Mouse (Mus musculus) G1E (cell line): ENCODE measurements around the gene Maats1.

Experiments used
- CTCF ChIP-seq: IDR thresholded peaks from 2 replicates; pipeline ENCODE4 v1.5.1; 2012; ENCODE audit warnings: low read depth, low read length, inconsistent platforms, mixed read lengths
- GATA1 ChIP-seq: IDR thresholded peaks from 2 replicates; pipeline ENCODE4 v1.6.1; 2012; ENCODE audit warnings: borderline replicate concordance, low read length, inconsistent platforms, mixed read lengths
- GATA2 ChIP-seq: IDR thresholded peaks from 2 replicates; pipeline ENCODE4 v1.6.1; 2012; ENCODE audit warnings: low read depth, low read length, inconsistent platforms, borderline replicate concordance
- TAL1 ChIP-seq: conservative IDR thresholded peaks from 2 replicates; pipeline ENCODE4 v1.6.1; 2012; ENCODE audit warnings: low read depth, low read length, inconsistent platforms, mixed read lengths

DNA sequence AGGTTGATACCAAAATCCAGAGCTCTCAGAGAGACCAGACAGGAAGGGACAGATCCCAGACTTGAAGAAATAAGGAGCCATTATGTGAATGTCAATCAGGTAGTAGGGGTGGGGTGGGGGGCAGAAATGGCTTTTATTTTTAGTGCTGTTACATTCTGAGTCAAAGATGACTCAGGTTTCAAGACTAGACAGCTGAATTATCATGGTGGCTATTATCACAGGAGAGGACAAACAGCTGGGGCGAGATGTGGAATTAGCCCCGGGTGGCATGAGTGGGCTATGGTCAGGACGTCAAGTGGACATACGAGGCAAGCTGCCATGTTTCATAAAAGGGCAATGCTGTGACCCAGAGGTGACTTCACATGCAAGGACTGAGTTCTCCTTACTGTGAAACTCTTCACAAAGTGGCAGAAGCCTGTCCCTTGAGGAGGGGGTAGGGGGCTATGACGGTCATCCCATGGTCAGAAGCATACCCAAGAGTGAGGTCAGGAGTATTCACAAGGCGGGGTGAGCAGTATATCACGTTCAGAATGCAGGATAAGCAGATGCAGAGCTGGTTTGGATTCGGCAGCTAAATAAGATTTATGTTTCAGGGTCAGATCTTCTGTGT is 47.4 kb upstream of the Maats1 start:
- TF ChIP-seq GATA1 = no peak
- no peak for TF ChIP-seq CTCF
- no peak for TF ChIP-seq GATA2
- no peak for TF ChIP-seq TAL1
